Mouse (Mus musculus): ENCODE data around the gene Cldn15.

The Cldn15 gene

GRCm38 (mm10) chr5:136980974-136981373 lies 14.6 kb downstream of the Cldn15 start:
- peak; percentile 58 for DNase-seq (ENCODE audit: low read depth, low spot score)

DNA sequence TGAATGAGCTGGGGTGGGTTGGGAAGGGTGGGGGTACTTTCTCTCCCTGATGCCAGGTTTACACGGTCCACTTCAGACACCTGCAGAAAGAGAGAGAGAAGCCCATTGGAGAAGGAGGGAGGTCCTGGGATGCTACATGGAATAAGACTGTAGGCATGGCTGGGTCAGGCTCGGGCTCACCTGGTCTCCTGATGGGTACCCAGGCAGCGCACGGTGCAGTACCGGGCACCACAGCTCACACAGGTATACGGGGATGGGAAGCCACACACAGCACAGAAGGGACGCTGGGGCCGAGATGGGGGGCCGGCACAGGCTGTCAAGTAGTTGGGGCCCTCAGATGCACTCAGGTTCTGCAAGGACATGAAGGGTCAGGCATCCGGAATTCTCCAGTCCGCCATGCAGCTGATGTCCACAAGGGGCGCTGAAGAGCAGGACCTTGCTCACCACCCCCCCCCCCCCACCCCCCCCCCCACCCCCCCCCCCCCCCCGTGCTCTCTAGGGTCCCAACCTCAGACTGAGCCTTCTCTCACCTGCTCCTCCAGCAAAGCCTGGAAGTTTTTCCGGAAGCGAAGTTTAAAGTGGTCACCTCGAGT lies 16.0 kb downstream of the Cldn15 start:
- DNase-seq (ENCODE audit: low read depth, low spot score) = peak; percentile 49

DNA sequence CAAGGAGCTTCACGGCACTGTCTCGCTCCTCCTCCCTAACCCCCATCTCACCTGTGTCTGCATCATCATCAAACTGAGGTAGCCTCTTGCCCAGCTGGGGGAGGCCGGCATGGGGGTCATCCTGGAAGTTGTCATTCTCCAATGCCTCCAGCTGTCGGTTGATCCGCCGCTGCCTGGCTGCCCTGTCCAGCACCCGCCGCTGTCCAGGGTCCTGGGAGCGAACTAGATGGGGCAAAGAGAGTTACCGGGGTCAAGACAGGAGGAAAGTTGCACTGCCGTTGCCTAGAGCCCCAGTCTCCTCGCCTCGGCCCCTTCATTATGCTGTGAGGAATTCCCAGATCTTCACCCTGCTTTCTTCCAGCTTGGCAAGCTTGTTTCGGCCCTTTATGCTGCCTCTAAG lies 18.4 kb downstream of the Cldn15 start:
- DNase-seq (ENCODE audit: low read depth, low spot score) = no peak

GRCm38 (mm10) chr5:136986695-136987137 lies 20.3 kb downstream of the Cldn15 start, which contains the start of gene Plod3:
TSS of gene Plod3 (plus strand) at chr5:136987019.
- peak; percentile 99 for DNase-seq (ENCODE audit: low read depth, low spot score)

DNA sequence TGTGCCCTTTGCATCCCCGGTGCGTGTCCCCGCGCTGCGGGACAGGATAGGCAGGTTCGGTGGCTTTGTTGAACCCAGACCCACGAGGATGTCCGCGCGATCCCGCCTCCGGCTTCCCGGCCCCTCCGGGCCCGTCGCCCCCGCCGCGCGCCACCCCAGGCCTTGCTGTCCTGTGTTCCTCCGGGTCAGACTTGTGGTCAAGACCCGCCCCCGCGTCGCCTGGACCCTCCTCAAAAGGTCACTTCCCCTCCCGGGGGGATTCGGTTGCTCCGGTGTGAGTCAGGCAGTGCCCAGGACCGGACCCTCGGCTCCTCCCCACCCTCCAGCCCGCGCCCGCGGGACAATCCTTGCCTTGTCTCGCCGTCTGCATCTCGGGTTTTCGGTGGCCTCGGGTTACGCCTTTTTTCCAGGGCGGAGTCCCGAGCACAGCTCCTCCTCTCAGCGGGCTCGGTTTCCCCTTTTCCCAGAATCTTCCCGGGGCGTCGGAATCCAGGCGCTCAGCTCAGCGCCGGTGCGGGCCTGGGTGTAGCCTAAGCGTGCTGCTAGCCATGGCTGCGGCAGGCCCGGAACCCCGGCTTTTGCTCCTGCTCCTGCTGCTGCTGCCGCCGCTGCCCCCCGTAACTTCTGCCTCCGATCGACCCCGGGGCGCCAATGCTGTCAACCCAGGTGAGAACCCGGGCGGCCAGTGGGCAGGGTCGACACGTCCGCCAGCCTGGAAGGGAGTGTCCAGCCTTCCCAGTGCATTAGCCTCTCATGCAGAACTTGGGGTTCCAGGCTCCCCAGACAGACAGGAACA lies 20.9 kb downstream of the Cldn15 start:
- peak; percentile 73 for DNase-seq (ENCODE audit: low read depth, low spot score)

DNA sequence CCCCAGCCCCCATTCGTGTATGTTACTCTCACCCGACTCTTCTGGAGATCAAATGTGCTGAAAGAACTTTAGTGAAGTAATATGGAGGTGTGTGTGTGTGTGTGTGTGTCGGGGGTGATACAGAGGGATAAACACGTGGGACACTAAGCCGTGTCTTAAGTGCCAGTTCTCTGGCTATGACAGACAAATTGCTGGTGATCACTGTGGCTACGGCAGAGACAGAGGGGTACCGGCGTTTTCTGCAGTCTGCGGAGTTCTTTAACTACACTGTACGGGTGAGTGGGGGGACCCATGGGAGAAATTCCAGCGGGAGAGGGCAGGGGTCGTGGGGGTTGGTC lies 21.5 kb downstream of the Cldn15 start, which contains the start of gene Znhit1:
TSS of gene Znhit1 (minus strand) at position 88 of the 338 bp plus-strand sequence.
- no peak for DNase-seq (ENCODE audit: low read depth, low spot score)

DNA sequence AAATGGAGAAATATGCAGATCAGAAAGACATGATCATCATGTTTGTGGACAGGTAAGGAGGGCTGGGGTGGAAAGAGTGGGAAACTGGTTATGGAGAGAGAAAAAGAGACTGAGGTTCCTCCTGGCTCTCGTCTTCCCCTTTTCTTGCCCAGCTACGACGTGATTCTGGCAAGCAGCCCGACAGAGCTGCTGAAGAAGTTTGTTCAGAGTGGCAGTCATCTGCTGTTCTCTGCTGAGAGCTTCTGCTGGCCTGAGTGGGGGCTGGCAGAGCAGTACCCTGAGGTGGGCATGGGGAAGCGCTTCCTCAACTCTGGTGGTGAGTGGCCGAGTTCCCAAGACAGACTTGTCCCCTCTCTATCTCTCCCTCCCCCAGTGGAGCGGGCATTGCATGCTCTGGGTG lies 22.0 kb downstream of the Cldn15 start:
- no peak for DNase-seq (ENCODE audit: low read depth, low spot score)

DNA sequence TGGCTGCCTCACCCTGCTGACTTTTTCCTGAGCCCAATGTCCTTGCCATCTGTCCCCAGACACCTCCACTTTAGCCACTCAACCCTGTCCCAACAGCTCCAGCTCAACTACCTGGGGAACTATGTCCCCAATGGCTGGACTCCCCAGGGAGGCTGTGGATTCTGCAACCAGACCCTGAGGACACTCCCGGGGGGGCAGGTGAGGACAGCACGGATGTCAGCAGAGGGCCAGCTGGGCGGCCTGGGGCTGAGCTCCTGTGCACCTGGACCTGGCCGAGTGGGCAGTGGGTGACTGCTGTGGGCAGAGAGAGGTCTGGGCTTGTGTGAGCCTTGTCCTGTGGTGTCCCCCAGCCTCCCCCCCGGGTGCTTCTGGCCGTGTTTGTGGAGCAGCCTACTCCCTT lies 23.4 kb downstream of the Cldn15 start:
- DNase-seq (ENCODE audit: low read depth, low spot score) = no peak

DNA sequence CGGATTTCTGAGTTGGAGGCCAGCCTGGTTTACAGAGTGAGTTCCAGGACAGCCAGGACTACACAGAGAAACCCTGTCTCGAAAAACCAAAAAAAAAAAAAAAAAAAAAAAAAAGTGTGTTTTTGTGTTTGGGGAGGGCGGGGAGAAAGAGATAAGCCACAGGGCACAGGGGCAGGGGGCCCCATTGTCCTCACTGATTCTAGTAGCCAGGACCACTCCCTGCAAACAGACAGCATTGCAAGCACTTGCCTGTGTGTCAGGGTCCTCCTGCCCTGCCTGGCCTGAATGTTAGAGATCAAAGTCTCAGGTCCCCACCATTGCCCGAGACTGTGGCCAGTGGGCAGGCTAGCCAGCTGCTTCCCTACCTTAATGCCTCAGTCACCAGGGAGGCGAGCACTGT lies 33.0 kb downstream of the Cldn15 start:
- no peak for DNase-seq (ENCODE audit: low read depth, low spot score)

GRCm38 (mm10) chr5:137000612-137001011 lies 34.2 kb downstream of the Cldn15 start:
- peak; percentile 85 for DNase-seq (ENCODE audit: low read depth, low spot score)

DNA sequence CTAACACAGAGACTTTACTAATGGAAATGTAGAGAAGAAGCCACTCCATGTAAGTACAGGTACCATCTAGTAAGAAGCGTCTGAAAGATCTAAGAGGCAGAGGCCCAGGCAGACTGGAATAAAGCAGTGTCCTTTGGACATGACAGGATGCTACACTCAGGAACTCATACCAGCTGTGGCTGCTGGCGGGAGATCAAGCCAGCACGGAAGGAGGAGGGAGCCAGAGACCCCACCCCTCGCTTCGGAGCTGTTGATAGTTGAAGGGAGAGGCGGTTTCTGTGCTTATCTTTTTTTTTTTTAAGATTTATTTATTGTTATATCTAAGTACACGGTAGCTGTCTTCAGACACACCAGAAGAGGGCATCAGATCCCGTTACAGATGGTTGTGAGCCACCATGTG lies 40.9 kb downstream of the Cldn15 start:
- DNase-seq (ENCODE audit: low read depth, low spot score) = no peak

DNA sequence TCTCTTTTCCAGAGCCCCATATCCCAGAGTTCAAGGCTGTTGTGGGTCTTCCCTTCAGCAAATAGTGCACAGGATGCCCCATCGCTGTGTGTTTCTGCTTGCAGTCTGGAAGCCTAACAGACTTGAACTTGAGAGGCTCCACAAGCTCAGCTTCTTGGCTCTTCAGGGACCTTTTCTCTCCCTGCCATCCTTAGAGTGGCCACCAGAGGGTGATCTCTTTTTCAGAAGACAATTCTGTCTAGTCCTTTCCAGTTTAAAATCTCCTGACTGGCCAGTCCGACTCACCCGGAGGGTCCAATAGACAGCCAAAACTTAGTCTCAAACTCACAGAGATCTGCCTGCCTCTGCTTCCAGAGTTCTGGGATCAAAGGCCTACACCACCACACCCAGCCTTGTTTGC lies 43.6 kb downstream of the Cldn15 start:
- peak; percentile 80 for DNase-seq (ENCODE audit: low read depth, low spot score)

DNA sequence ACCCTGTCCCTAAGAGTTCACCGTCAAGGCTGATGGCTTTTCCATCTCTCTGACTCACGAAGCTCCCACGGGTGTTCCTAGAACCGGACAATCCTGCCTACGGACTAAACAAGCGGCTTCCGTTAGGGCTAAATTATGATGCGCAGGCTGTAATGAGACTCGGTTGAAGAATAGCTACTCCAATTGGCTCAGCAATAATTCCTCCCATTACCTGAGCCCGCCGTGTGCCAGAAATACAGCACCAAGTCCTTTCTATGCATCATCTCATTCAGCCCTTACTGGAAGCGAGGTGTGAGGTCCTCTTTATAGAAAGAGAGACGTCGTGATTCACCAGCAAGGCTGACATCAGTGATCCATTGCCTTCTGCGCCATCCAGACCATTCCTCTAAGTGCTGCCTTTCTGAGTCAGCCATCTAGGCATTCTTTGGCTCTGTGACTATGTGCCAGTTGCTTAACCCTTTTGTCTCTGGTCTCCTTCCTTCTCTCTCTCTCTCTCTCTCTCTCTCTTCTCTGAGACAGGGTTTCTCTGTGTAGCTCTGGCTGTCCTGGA lies 46.1 kb downstream of the Cldn15 start:
- DNase-seq (ENCODE audit: low read depth, low spot score) = no peak

DNA sequence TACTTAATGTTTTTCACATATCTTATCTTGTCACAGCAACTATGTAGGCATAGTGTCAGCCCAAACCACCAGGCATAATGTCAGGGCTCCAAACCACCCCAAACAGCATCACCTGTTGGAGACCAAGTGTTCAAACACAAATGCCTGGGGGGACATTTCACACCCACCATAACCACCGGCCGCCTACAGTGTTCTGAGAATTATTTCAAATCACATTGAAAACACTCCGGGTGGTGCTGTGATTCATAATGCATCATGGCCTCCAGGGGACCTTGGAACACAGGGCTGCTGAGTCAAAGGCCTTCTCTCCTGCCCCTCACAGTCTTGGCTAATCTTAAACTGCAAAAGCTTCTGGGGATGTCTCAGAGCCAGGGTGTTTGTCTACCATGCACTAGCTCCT lies 49.5 kb downstream of the Cldn15 start:
- DNase-seq (ENCODE audit: low read depth, low spot score) = no peak

GRCm38 (mm10) chr5:137024318-137024717 lies 57.9 kb downstream of the Cldn15 start:
- DNase-seq (ENCODE audit: low read depth, low spot score) = peak; percentile 59

DNA sequence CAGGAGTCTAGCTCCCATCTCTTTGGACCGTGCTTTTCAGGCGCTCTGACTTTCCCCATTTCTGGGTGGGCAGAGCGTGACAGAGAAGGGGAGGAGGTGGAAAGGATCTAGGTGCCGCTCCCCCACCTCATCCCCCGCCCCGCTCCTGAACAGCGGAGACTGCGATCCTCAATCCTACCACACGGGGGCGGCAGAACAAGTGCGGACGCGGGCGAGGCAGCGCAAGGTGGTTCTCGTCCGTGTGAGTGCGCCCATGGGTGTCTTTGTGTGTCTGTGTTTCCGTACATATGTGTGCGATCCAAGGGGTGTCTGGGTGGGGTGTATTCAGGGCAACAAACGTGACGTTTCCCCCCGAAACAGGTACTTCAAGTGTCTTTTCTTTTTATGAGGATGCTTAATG lies 58.7 kb downstream of the Cldn15 start:
- DNase-seq (ENCODE audit: low read depth, low spot score) = peak; percentile 82

All from R1 (cell line).